Mouse (Mus musculus) limb, embryonic 11.5 days (tissue): ENCODE data around the gene Ftsj3. TPM values are rescaled to one million over a fixed set of nuclear protein-coding genes. Genes with fewer than 3 reads are reported as not detected.
"Not testable (repeated sequence)": the region's sequence is repeated elsewhere in the genome, so short reads cannot be mapped to it uniquely, and the experiment has no call there.

ENCODE experiments used
- ATAC-seq: fragments of 200-750 bp; cut with Nextera tagmentation; 2 replicates; pipeline ENCODE4 v1.8.0; 2017; ENCODE audit warnings: low read depth; ENCODE audit not compliant: insufficient number of reproducible peaks, low FRiP score, low TSS enrichment
- DNase-seq: peaks from one replicate; pipeline ENCODE4 v3.0.0-alpha.2; 2015; ENCODE audit warnings: low spot score
- H3K27ac ChIP-seq: fragments of 300-500 bp; sonication (generic); replicated peaks from 2 replicates; pipeline ENCODE4 v1.5.1; 2014; ENCODE audit warnings: low read depth, mild to moderate bottlenecking, low read length
- H3K27me3 ChIP-seq: fragments of 300-500 bp; sonication (generic); 2 replicates; pipeline ENCODE4 v1.6.1; 2014; ENCODE audit warnings: mild to moderate bottlenecking, low read length, mixed read lengths; ENCODE audit not compliant: control insufficient read depth, insufficient read depth
- H3K36me3 ChIP-seq: fragments of 300-500 bp; sonication (generic); 2 replicates; pipeline ENCODE4 v1.6.1; 2014; ENCODE audit warnings: mild to moderate bottlenecking, low read length, moderate library complexity, mixed read lengths; ENCODE audit not compliant: control insufficient read depth, insufficient read depth
- H3K4me1 ChIP-seq: fragments of 300-500 bp; sonication (generic); 2 replicates; pipeline ENCODE4 v1.6.1; 2014; ENCODE audit warnings: low read length, mixed read lengths; ENCODE audit not compliant: control insufficient read depth, insufficient read depth
- H3K4me2 ChIP-seq: fragments of 300-500 bp; sonication (generic); 2 replicates; pipeline ENCODE4 v1.6.1; 2014; ENCODE audit warnings: low read depth, mild to moderate bottlenecking, moderate library complexity; ENCODE audit not compliant: severe bottlenecking
- H3K4me3 ChIP-seq: fragments of 300-500 bp; sonication (generic); 2 replicates; pipeline ENCODE4 v1.5.1; 2014; ENCODE audit warnings: low read depth, low read length
- H3K9ac ChIP-seq: fragments of 300-500 bp; sonication (generic); 2 replicates; pipeline ENCODE4 v1.6.1; 2014; ENCODE audit warnings: mild to moderate bottlenecking, low read length
- H3K9me3 ChIP-seq: fragments of 300-500 bp; sonication (generic); 2 replicates; pipeline ENCODE4 v1.6.1; 2016; ENCODE audit warnings: low read length; ENCODE audit not compliant: control insufficient read depth
- WGBS: fragments of 180-500 bp; shearing (Covaris S2); extraction: QIAGEN DNeasy Blood & Tissue Kit; methylation state at CpG from one replicate; pipeline ENCODE4 v1.1.7; 2014; 5-methylcytosine and 5-hydroxymethylcytosine counted together
- polyA plus RNA-seq: library from polyadenylated mRNA; unstranded; fragments of >200 nt; fragmentation: Nextera tagmentation; extraction: Ambion mirVana; gene quantifications from 2 replicates; pipeline ENCODE4 v1.2.1, GENCODE M21; 2014

Ftsj3 gene
- polyA plus RNA-seq, 1 experiment from 2014 or later = 74.9 TPM

GRCm38 (mm10) chr11:106246834-106247233, 9.0 kb downstream of the Ftsj3 start:
- ATAC-seq (no peak), DNase-seq (no peak)
- no peaks in the 10 kb centered on the region for H3K9me3 ChIP-seq
- H3K27ac ChIP-seq = no peak overlapping the region
- 91% methylated on average over 1 of the region's 1 CpGs for WGBS
- H3K36me3 ChIP-seq = peaks cover 54% of the 10 kb centered on the region
- H3K9ac ChIP-seq = no peak overlapping the region
- no peak overlapping the region for H3K4me2 ChIP-seq
- no peak overlapping the region for H3K4me3 ChIP-seq
- no peaks in the 10 kb centered on the region for H3K27me3 ChIP-seq
- H3K4me1 ChIP-seq = no peaks in the 10 kb centered on the region

DNA sequence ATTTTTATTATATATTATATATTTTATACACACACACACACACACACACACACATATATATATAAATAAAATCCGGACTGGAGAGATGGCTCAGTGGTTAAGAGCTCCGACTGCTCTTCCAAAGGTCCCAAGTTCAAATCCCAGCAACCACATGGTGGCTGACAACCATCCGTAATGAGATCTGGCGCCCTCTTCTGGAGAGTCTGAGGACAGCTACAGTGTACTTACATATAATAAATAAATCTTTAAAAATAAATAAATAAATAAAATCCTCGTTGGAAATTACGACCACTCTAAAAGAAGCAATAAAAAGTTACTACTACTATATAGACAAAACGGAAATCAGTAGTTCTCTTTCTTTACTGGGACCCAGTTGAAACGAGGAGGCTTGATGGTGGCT, 21.9 kb downstream of the Ftsj3 start:
- not testable (repeated sequence) for H3K9ac ChIP-seq
- WGBS = 79% methylated on average over 8 of the region's 8 CpGs

DNA sequence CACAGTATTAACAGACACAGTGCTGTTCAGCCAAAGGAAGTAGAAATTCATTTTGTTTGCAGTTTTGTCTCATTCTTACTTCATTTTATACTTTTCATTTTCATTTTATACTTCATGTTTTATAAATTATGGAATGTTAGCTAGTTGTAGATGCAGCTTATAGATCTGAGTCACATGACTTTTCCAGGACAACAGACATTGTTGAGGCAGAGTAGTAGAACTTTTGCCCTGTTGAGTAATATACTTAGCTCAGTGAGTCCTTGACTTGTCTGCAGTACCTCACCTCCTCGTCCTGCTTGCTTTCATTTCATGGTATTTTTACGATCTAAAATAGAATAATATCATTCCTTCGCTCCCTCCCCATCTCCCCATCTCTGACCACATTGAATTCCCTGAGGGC, 35.3 kb downstream of the Ftsj3 start:
- Histone ChIP-seq H3K27ac (no peak overlapping the region), H3K4me2 (no peak overlapping the region), H3K4me3 (no peak overlapping the region), H3K27me3 (no peaks in the 10 kb centered on the region), H3K4me1 (peaks cover 4% of the 10 kb centered on the region; the same call in 1 of the 2 replicates), H3K9me3 (no peaks in the 10 kb centered on the region), H3K9ac (no peak overlapping the region), H3K36me3 (peaks cover 2% of the 10 kb centered on the region; the same call in 1 of the 2 replicates)
- ATAC-seq (no peak), DNase-seq (no peak)
- WGBS = 95% methylated on average over 3 of the region's 3 CpGs

More for the DNA sequence above, 21.9 kb downstream of the Ftsj3 start:
- not testable (repeated sequence) for H3K9me3 ChIP-seq, H3K27ac ChIP-seq, H3K4me2 ChIP-seq, H3K27me3 ChIP-seq, H3K4me1 ChIP-seq, H3K4me3 ChIP-seq, DNase-seq, ATAC-seq
- peaks cover 17% of the 10 kb centered on the region; the same call in 1 of the 2 replicates for H3K36me3 ChIP-seq

DNA sequence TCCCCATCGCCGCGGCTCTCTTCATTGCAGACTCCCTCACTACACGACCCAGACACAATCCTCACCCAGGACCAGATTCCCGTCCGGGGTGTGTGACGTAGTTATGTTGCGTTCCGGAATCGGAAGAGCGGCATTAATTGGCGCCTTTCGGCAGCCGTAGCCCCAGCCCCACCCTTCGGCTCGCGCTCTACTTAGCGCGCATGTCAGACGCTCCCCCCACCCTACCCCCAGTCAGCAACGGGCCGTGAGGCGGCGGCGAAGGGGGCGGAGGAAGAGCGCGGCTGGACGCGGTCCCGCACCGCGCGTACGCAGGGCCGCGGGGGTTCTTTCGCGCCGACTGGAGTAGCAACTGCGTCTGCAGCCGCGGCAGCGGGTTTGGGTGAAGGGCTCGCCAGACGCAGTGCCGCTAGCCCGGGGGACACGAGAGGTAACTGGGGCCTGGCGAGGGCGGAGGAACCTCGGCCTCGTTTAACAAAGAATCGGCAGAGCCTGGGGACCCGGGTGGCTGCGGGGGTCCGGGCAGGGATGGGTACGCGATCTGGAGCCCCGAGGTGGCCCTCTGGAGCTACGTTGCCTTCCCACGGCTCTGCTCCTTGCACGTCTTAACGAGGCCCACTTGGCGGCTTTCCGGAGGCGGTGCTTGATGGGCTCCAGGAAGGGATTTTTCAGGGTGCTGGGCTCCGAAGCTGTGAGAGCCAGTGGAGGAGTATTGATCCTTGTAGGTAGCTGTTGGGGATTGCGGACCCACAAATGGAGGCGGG, 39.0 kb downstream of the Ftsj3 start, which contains the start of gene Ddx42:
TSS of gene Ddx42 (plus strand) at position 197 of the 761 bp plus-strand sequence.
- Histone ChIP-seq H3K36me3 (peaks cover under 1% of the 10 kb centered on the region; the same call in 1 of the 2 replicates), H3K27me3 (no peaks in the 10 kb centered on the region), H3K9ac (peak within 1 kb of the TSS; percentile 90), H3K27ac (peak within 1 kb of the TSS; percentile 92), H3K4me2 (peak within 1 kb of the TSS; percentile 49), H3K4me1 (peaks cover 12% of the 10 kb centered on the region), H3K4me3 (peak within 1 kb of the TSS; percentile 85), H3K9me3 (no peaks in the 10 kb centered on the region)
- WGBS = under 1% methylated on average over 69 of the region's 70 CpGs
- DNase-seq (peak; percentile 89), ATAC-seq (peak; percentile 92)

- Histone ChIP-seq H3K4me2 (peak within 1 kb of the TSS; percentile 49), H3K9ac (peak within 1 kb of the TSS; percentile 90), H3K27ac (peak within 1 kb of the TSS; percentile 92), H3K4me3 (peak within 1 kb of the TSS; percentile 85), H3K36me3 (peaks cover 5% of the 10 kb centered on the region; the same call in 1 of the 2 replicates), H3K4me1 (peaks cover 12% of the 10 kb centered on the region), H3K27me3 (no peaks in the 10 kb centered on the region), H3K9me3 (no peaks in the 10 kb centered on the region)
- whole genome bisulfite sequencing = under 1% methylated on average over 46 of the region's 46 CpGs
- ATAC-seq = peak; percentile 97
- peak; percentile 93 for DNase-seq
Measured at GRCm38 (mm10) chr11:106215927-106216729, 39.8 kb downstream of the Ftsj3 start, which contains the start of gene Ccdc47. Gene Ccdc47, minus strand, starts transcription at chr11:106216344.

DNA sequence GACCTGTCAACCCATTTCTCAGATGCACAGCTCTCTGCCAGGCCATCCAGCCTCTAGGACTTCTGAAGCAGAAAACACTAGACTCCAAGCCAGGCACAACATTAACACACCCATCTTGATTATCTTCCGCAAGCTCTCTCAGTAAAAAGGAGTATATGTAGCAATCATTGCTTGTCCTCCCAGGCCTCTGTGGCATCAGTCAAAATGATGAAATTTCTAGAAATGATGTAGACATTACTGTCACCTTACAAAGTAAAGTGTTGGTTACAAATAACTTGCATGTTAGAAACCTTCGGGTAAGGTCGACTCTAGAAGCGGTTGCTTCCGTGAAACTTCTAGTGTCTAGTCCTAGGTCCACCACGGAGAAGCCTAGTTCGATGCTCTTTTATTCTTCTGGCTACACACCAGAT, 40.4 kb downstream of the Ftsj3 start:
- Histone ChIP-seq H3K27ac (no peak overlapping the region), H3K9me3 (no peaks in the 10 kb centered on the region), H3K27me3 (no peaks in the 10 kb centered on the region), H3K4me3 (peak overlapping the region; percentile 85), H3K9ac (peak overlapping the region; percentile 56), H3K36me3 (peaks cover 8% of the 10 kb centered on the region; the same call in 1 of the 2 replicates), H3K4me1 (peaks cover 12% of the 10 kb centered on the region), H3K4me2 (peak overlapping the region; percentile 49)
- ATAC-seq = no peak
- no peak for DNase-seq
- 32% methylated on average over 7 of the region's 7 CpGs for WGBS

DNA sequence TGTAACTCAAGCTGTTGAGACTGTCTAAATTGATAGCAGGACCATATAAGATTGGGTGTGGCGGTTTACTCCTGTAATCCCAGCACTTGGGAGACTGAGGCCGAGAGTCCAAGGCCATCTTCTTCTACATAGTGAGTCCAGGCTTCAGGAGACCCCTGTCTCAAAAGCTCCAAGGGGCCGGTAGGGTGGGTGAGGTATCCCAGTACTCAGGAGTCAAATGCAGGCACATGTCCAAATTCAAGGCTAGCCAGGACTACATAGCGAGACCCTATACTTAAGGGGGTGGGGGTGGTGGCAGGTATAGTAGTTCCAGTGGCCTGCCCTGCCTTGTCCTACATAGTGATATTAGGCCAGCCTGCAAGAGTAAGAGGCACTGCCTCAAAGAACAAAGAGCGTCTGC, 41.0 kb downstream of the Ftsj3 start:
- Histone ChIP-seq H3K4me1 (peaks cover 12% of the 10 kb centered on the region), H3K36me3 (peaks cover 11% of the 10 kb centered on the region; the same call in 1 of the 2 replicates), H3K9ac (no peak overlapping the region; the same call in 1 of the 2 replicates), H3K27ac (no peak overlapping the region), H3K9me3 (no peaks in the 10 kb centered on the region), H3K4me2 (peak overlapping the region; percentile 49; the same call in 1 of the 2 replicates), H3K27me3 (no peaks in the 10 kb centered on the region), H3K4me3 (peak overlapping the region; percentile 85; the same call in 1 of the 2 replicates)
- no peak for ATAC-seq
- 89% methylated on average over 5 of the region's 5 CpGs for WGBS
- no peak for DNase-seq

DNA sequence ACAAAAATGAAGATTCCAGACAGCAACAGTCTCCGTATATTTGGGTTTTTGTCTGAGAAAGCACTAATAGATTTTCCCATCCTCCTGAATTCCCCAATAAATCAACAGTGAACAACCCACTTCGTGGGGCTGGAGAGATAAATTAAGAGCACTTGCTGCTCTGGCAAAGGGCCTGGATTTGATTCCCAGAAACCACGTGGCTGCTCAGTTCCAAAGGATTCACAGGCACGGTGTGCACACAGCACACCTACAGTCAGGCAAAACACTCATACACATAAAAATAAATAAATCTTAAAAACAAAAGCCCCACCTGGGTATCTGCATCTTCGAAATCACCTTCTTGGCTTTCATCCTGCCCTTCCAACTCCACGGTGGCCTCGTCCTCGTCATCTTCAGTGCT, 43.1 kb downstream of the Ftsj3 start:
- WGBS = 89% methylated on average over 8 of the region's 8 CpGs
- H3K4me3 ChIP-seq = no peak overlapping the region
- no peaks in the 10 kb centered on the region for H3K27me3 ChIP-seq
- H3K9ac ChIP-seq = no peak overlapping the region
- no peak for DNase-seq
- H3K9me3 ChIP-seq = no peaks in the 10 kb centered on the region
- ATAC-seq = no peak
- H3K4me2 ChIP-seq = no peak overlapping the region
- H3K27ac ChIP-seq = no peak overlapping the region
- peaks cover 18% of the 10 kb centered on the region for H3K36me3 ChIP-seq
- peaks cover 8% of the 10 kb centered on the region; the same call in 1 of the 2 replicates for H3K4me1 ChIP-seq
